Mouse (Mus musculus): ENCODE data around the gene Lcn2. TPM values are rescaled to one million over a fixed set of nuclear protein-coding genes. Genes with fewer than 3 reads are reported as not detected.

The Lcn2 gene
- polyA plus RNA-seq, 1 experiment from 2014 or later = 0.19 TPM

- Histone ChIP-seq H3K36me3 (ENCODE audit: control insufficient read depth, insufficient read depth, low read length) (no peaks in the 10 kb centered on the region), H3K27me3 (ENCODE audit: control insufficient read depth, insufficient read depth, low read length) (no peaks in the 10 kb centered on the region; the same call in 1 of the 2 replicates), H3K9me3 (ENCODE audit: control insufficient read depth, low read length) (no peaks in the 10 kb centered on the region), H3K27ac (ENCODE audit: low read depth, low read length) (no peak overlapping the region), H3K4me2 (replicated peaks; ENCODE audit: low read depth, low read length) (no peak overlapping the region), H3K9ac (ENCODE audit: low read depth, low read length) (no peak overlapping the region), H3K4me1 (replicated peaks; ENCODE audit: control insufficient read depth, insufficient read depth, low read length) (peaks cover 6% of the 10 kb centered on the region; the same call in 1 of the 2 replicates), H3K4me3 (ENCODE audit: low read depth, low read length) (no peak overlapping the region)
- ATAC-seq (ENCODE audit: low FRiP score) (no peak), DNase-seq (ENCODE audit: low spot score) (no peak)
- 71% methylated on average over 8 of the region's 8 CpGs for WGBS
These were observed 38.3 kb downstream of the Lcn2 start for GRCm38 (mm10) chr2:32349625-32350255.

DNA sequence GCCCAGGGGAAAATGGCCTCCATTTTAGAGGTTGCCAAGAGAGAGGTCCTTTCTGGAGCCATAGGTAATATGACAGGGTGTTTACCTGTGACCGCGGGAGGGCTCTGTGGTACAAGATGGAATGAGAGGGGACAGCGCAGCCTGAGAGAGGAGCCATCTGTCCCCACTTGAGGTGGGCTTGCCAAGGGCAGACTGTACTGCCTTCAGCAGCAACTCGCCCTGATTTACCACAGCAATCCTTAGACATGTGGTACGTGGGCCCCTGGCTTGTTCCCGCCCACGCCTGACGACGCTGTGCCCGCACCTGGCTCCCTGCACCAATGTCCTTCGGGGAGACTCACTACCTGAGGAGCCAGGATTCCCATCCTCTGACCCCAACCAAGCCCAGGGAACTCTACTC, 39.7 kb downstream of the Lcn2 start:
- 86% methylated on average over 11 of the region's 11 CpGs for WGBS

GRCm38 (mm10) chr2:32347019-32347418, 41.0 kb downstream of the Lcn2 start:
- Histone ChIP-seq H3K27me3 (ENCODE audit: control insufficient read depth, insufficient read depth, low read length) (no peaks in the 10 kb centered on the region; the same call in 1 of the 2 replicates), H3K36me3 (ENCODE audit: control insufficient read depth, insufficient read depth, low read length) (no peaks in the 10 kb centered on the region), H3K4me3 (ENCODE audit: low read depth, low read length) (no peak overlapping the region), H3K9ac (ENCODE audit: low read depth, low read length) (no peak overlapping the region), H3K9me3 (ENCODE audit: control insufficient read depth, low read length) (no peaks in the 10 kb centered on the region), H3K4me1 (replicated peaks; ENCODE audit: control insufficient read depth, insufficient read depth, low read length) (peaks cover 8% of the 10 kb centered on the region; the same call in 1 of the 2 replicates), H3K27ac (ENCODE audit: low read depth, low read length) (no peak overlapping the region), H3K4me2 (replicated peaks; ENCODE audit: low read depth, low read length) (no peak overlapping the region)
- DNase-seq (ENCODE audit: low spot score) (no peak), ATAC-seq (ENCODE audit: low FRiP score) (no peak)
- WGBS = 77% methylated on average over 6 of the region's 6 CpGs

More for the DNA sequence above, 39.7 kb downstream of the Lcn2 start:
- no peak overlapping the region for H3K4me3 ChIP-seq (ENCODE audit: low read depth, low read length)
- H3K4me2 ChIP-seq (replicated peaks; ENCODE audit: low read depth, low read length) = no peak overlapping the region
- H3K9me3 ChIP-seq (ENCODE audit: control insufficient read depth, low read length) = no peaks in the 10 kb centered on the region
- no peaks in the 10 kb centered on the region for H3K36me3 ChIP-seq (ENCODE audit: control insufficient read depth, insufficient read depth, low read length)
- no peak overlapping the region for H3K9ac ChIP-seq (ENCODE audit: low read depth, low read length)
- H3K4me1 ChIP-seq (replicated peaks; ENCODE audit: control insufficient read depth, insufficient read depth, low read length) = peaks cover 6% of the 10 kb centered on the region; the same call in 1 of the 2 replicates
- H3K27me3 ChIP-seq (ENCODE audit: control insufficient read depth, insufficient read depth, low read length) = no peaks in the 10 kb centered on the region; the same call in 1 of the 2 replicates
- H3K27ac ChIP-seq (ENCODE audit: low read depth, low read length) = no peak overlapping the region
- no peak for DNase-seq (ENCODE audit: low spot score)
- ATAC-seq (ENCODE audit: low FRiP score) = no peak

DNA sequence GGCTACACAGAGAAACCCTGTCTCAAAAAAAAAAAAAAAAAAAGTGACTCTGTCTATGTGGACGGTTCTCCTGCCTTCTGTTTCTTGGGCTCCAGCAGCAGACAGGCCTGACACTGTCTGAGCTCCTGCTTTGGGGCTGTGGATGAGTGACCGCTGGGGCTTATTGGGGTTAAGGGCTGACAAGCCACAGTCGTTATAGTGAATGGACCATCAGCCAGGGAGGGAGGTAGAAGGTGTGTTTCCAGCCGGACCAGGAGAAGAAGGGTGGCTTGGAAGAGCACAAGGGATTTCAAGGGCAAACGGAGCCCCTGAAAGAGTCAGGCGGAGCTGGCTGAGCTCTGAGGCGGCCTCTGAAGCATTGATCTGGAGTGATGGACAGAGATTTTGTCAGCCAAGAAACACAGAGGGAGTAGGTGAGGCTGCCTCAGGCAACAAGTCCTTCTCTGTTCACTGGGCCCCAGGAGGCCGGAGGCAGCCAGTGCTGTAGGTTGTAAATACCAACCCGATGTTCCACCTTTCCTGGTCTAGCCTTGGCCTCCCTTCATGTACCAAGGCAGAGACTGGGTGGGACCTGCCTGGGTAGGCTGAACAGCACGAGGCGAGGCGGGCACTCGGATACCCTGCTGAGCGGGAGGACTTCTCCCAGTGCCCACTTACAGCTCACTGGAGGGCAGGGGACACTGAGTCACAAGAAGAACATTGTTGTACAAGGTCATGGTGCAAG, 43.3 kb downstream of the Lcn2 start:
- no peaks in the 10 kb centered on the region for H3K27me3 ChIP-seq (ENCODE audit: control insufficient read depth, insufficient read depth, low read length)
- H3K36me3 ChIP-seq (ENCODE audit: control insufficient read depth, insufficient read depth, low read length) = no peaks in the 10 kb centered on the region
- H3K27ac ChIP-seq (ENCODE audit: low read depth, low read length) = no peak overlapping the region
- 63% methylated on average over 14 of the region's 14 CpGs for WGBS
- ATAC-seq (ENCODE audit: low FRiP score) = no peak
- no peaks in the 10 kb centered on the region for H3K9me3 ChIP-seq (ENCODE audit: control insufficient read depth, low read length)
- DNase-seq (ENCODE audit: low spot score) = no peak
- H3K4me2 ChIP-seq (replicated peaks; ENCODE audit: low read depth, low read length) = no peak overlapping the region
- 0 out of 2 replicates have a peak, but pooled peaks cover 4% of the 10 kb centered on the region for H3K4me1 ChIP-seq (replicated peaks; ENCODE audit: control insufficient read depth, insufficient read depth, low read length)
- H3K4me3 ChIP-seq (ENCODE audit: low read depth, low read length) = no peak overlapping the region
- no peak overlapping the region for H3K9ac ChIP-seq (ENCODE audit: low read depth, low read length)

- 81% methylated on average over 9 of the region's 10 CpGs for WGBS
- Histone ChIP-seq H3K27ac (ENCODE audit: low read depth, low read length) (no peak overlapping the region), H3K4me2 (replicated peaks; ENCODE audit: low read depth, low read length) (no peak overlapping the region), H3K4me3 (ENCODE audit: low read depth, low read length) (no peak overlapping the region), H3K9me3 (ENCODE audit: control insufficient read depth, low read length) (no peaks in the 10 kb centered on the region), H3K27me3 (ENCODE audit: control insufficient read depth, insufficient read depth, low read length) (no peaks in the 10 kb centered on the region), H3K36me3 (ENCODE audit: control insufficient read depth, insufficient read depth, low read length) (no peaks in the 10 kb centered on the region), H3K9ac (ENCODE audit: low read depth, low read length) (no peak overlapping the region), H3K4me1 (replicated peaks; ENCODE audit: control insufficient read depth, insufficient read depth, low read length) (0 out of 2 replicates have a peak, but pooled peaks cover 4% of the 10 kb centered on the region)
- DNase-seq (ENCODE audit: low spot score) (no peak), ATAC-seq (ENCODE audit: low FRiP score) (no peak)
These were observed 44.0 kb downstream of the Lcn2 start for GRCm38 (mm10) chr2:32344056-32344455.

DNA sequence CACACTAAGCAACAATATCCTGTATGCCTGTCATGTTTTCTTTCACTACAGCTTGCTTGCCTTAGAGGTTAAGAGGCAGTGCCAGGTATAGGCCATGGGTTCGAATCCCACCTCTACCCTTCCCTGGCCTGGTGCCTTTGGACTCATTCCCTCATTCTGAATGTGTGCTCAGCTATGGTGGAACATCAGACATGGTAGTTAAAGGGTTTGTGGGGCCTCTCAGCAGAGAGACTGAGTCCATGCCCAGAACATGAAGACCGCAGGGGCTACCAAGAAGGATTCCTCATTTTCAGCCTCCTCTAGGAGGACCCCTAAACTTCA, 44.7 kb downstream of the Lcn2 start:
- Histone ChIP-seq H3K4me3 (ENCODE audit: low read depth, low read length) (no peak overlapping the region), H3K4me1 (replicated peaks; ENCODE audit: control insufficient read depth, insufficient read depth, low read length) (0 out of 2 replicates have a peak, but pooled peaks cover 4% of the 10 kb centered on the region), H3K27me3 (ENCODE audit: control insufficient read depth, insufficient read depth, low read length) (no peaks in the 10 kb centered on the region), H3K4me2 (replicated peaks; ENCODE audit: low read depth, low read length) (no peak overlapping the region), H3K9me3 (ENCODE audit: control insufficient read depth, low read length) (no peaks in the 10 kb centered on the region), H3K36me3 (ENCODE audit: control insufficient read depth, insufficient read depth, low read length) (no peaks in the 10 kb centered on the region), H3K27ac (ENCODE audit: low read depth, low read length) (no peak overlapping the region), H3K9ac (ENCODE audit: low read depth, low read length) (no peak overlapping the region)
- ATAC-seq (ENCODE audit: low FRiP score) (no peak), DNase-seq (ENCODE audit: low spot score) (no peak)
- 91% methylated on average over 2 of the region's 2 CpGs for WGBS

DNA sequence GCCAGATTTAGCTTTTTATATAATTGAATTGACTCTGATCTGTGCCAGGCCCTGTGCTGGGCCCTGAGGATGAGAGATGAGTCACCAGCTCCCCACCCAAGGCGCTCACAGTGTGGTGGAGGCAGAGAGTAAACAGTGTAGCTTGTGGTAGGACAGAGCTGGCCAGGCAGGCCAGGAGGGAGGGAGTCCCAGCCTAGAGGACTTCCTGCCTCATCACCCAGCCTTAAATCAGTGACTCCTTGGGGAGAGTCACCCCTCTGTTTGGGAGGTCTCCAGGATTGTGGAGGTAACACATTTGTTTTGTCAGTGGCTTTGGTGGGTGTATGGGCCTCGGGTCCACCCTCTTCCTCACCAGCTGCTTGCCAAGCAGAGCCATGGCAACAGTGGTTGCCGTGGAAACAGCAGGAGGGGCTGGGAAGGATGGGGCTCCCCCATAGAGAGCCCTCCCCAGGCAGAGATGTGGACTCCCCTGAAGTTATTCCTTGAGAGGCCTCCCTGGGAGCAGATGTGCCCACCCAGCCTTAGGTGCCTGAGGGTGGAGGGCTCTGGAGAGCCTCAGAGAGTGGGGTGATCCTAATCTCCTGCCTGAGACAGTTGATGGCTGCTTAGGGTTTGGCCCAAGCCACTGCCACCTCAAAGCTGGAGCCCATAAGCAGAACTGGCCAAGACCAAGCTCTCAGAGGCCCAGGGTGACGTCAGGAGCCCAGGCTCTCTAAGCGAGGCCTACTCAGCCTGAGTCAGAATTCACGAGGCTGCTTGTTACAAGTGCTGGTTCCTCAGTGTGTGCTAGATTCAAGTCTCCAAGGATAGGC, 45.3 kb downstream of the Lcn2 start:
- H3K4me1 ChIP-seq (replicated peaks; ENCODE audit: control insufficient read depth, insufficient read depth, low read length) = 0 out of 2 replicates have a peak, but pooled peaks cover 4% of the 10 kb centered on the region
- no peaks in the 10 kb centered on the region for H3K36me3 ChIP-seq (ENCODE audit: control insufficient read depth, insufficient read depth, low read length)
- H3K4me2 ChIP-seq (replicated peaks; ENCODE audit: low read depth, low read length) = no peak overlapping the region
- 77% methylated on average over 6 of the region's 6 CpGs for WGBS
- ATAC-seq (ENCODE audit: low FRiP score) (no peak), DNase-seq (ENCODE audit: low spot score) (no peak)
- H3K27ac ChIP-seq (ENCODE audit: low read depth, low read length) = no peak overlapping the region
- no peaks in the 10 kb centered on the region for H3K27me3 ChIP-seq (ENCODE audit: control insufficient read depth, insufficient read depth, low read length)
- H3K9me3 ChIP-seq (ENCODE audit: control insufficient read depth, low read length) = no peaks in the 10 kb centered on the region
- H3K9ac ChIP-seq (ENCODE audit: low read depth, low read length) = no peak overlapping the region
- no peak overlapping the region for H3K4me3 ChIP-seq (ENCODE audit: low read depth, low read length)

GRCm38 (mm10) chr2:32342039-32342438, 46.0 kb downstream of the Lcn2 start:
- ATAC-seq (ENCODE audit: low FRiP score) (no peak), DNase-seq (ENCODE audit: low spot score) (no peak)
- H3K27me3 ChIP-seq (ENCODE audit: control insufficient read depth, insufficient read depth, low read length) = no peaks in the 10 kb centered on the region; the same call in 1 of the 2 replicates
- H3K27ac ChIP-seq (ENCODE audit: low read depth, low read length) = no peak overlapping the region
- no peak overlapping the region for H3K9ac ChIP-seq (ENCODE audit: low read depth, low read length)
- H3K4me2 ChIP-seq (replicated peaks; ENCODE audit: low read depth, low read length) = no peak overlapping the region
- 0 out of 2 replicates have a peak, but pooled peaks cover 4% of the 10 kb centered on the region for H3K4me1 ChIP-seq (replicated peaks; ENCODE audit: control insufficient read depth, insufficient read depth, low read length)
- H3K4me3 ChIP-seq (ENCODE audit: low read depth, low read length) = no peak overlapping the region
- WGBS = 88% methylated on average over 4 of the region's 4 CpGs
- no peaks in the 10 kb centered on the region for H3K36me3 ChIP-seq (ENCODE audit: control insufficient read depth, insufficient read depth, low read length)
- no peaks in the 10 kb centered on the region for H3K9me3 ChIP-seq (ENCODE audit: control insufficient read depth, low read length)

Data from hindbrain, embryonic 11.5 days (tissue).